Mouse (Mus musculus): ENCODE results near the gene Vmn1r226. TPM values are rescaled to one million over a fixed set of nuclear protein-coding genes. Genes with fewer than 3 reads are reported as not detected.

Gene Vmn1r226
- total RNA-seq (2021) = not detected

- intact Hi-C loops (cut with DNase I) = no loop called here
- DNase-seq = no peak
Observed at GRCm38 (mm10) chr17:20682543-20682942, at the start of gene Vmn1r226. TSS of gene Vmn1r226 (plus strand) at chr17:20682843.

- DNase-seq = no peak
- intact Hi-C loops (cut with DNase I) = no loop called here
Observed at GRCm38 (mm10) chr17:20729543-20729942, 46.9 kb downstream of the Vmn1r226 start, which contains the start of gene Vmn1r227. TSS of gene Vmn1r227 (plus strand) at chr17:20729843.

Other genes with a start within 250 kb of the Vmn1r226 start
- not detected for gene Vmn2r108, start 201.5 kb upstream of the Vmn1r226 start, total RNA-seq (2021)
- not detected for gene Vmn1r225, start 184.7 kb upstream of the Vmn1r226 start, total RNA-seq (2021)
- gene Vmn2r109, start 118.1 kb upstream of the Vmn1r226 start, total RNA-seq (2021) = not detected
- not detected for gene Vmn2r110, start 86.4 kb upstream of the Vmn1r226 start, total RNA-seq (2021)
- not detected for gene Fpr-rs3, start 58.0 kb upstream of the Vmn1r226 start, total RNA-seq (2021)
- not detected for gene Vmn1r227, start 47.0 kb downstream of the Vmn1r226 start, total RNA-seq (2021)
- gene Vmn1r228, start 103.3 kb downstream of the Vmn1r226 start, total RNA-seq (2021) = not detected
- gene Vmn1r229, start 128.7 kb downstream of the Vmn1r226 start, total RNA-seq (2021) = not detected
- not detected for gene Vmn1r230, start 157.6 kb downstream of the Vmn1r226 start, total RNA-seq (2021)
- gene Vmn1r231, start 222.2 kb downstream of the Vmn1r226 start, total RNA-seq (2021) = not detected
- not detected for gene Vmn1r232, start 236.9 kb downstream of the Vmn1r226 start, total RNA-seq (2021)